Mouse (Mus musculus) kidney, adult 11 months (tissue): ENCODE measurements at regions not wholly inside any gene's neighbourhood (a gene's known extent, or its start where the extent isn't known, plus 50 kb on each side); places are given as distances from the start of the nearest gene placed in this dataset.
A peak's percentile ranks its signal among the peaks of the same experiment; 100 is the strongest.

ENCODE experiments used
- DNase-seq: peaks from one replicate; pipeline ENCODE4 v3.0.0; 2022

DNA sequence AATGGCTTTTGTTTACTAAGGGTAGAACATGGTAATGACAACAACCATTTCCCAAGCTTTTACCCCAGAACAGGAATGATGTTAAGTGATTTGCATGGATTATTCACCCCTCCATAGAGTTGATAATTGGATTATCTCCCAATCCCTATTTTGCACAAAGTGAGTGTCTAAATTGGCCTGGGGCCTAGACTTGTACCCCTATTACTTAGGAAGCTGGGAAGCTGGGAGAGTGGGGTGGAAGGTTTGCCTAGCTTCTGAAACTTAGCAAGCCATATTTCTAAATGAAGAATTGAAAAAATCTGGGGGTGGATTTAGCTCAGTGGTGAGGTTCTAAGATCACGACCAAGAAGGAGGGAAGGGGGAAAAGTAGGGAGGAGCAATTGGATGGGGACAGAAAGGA is 289.9 kb downstream of the Rngtt start:
- DNase-seq = no peak

DNA sequence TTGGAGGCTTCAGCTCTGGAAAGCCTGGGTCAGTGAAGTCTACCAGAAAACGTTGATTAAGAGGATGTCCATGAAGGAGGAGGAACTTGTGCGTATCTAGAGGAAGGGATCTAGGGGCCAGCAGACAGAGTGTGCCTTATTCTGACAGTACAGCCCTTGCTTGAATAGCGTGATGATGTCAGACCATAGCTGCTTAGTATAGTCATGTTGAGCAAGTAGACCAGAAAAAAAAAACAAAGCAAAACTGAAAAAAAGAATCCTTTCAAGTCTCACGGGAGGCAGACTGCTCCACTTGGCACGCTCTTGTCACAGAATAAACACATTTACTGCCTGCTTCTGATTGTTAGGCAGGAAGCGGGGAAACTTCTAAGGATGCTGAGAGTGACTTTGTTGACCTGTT is 290.7 kb downstream of the Rngtt start:
- DNase-seq = no peak

DNA sequence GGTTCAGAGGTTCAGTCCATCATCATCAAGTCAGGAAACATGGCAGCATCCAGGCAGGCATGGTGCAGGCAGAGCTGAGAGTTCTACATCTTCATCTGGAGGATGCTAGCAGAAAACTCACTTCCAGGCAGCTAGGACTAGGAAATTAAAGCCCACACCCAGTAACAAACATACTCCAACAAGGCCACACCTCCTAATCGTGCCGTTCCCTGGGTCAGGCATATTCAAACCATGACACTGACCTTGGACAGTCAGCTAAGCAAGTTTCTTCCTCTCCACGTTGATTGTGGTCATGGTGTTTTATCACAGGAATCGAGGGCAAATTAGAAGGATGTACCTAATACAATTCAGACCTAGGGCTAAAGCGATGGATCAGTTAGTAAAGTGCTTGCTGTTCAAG is 294.5 kb downstream of the Rngtt start:
- no peak for DNase-seq

DNA sequence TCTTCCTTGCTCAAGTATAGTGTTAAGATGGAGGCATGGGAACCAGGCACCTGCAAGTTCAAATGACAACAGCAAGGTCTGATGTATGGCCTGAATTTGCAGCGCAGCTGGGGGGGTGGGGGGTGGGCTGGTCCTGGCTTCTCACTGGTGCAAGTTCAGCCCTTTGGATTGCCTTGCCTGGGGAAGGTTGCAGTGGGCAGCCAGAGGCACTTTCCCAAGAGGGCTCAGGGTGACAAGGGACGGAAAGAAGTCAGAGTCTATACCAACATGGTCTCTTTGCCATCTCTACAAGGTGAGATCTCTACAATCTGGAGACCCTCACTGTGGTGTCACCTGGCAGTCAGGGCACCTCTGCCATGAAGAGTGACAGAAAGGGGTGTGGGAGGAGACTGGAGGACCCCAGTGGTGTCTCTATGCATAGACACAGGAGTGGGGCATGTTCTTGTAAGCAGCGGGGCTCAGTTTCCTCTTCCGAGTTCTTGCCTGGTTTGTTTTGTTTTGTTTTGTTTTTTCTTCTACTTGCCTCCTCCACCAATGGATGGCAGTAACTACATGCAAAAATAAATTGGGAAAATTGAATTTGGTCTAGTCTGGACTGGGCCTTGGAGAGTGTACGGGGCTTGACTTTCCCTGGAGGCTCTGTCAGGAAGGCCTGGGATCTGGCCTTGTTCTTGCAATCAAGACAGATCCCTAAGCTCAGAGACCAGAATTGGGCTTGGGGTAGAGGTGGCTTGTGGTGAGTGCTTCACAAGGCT is 284.4 kb upstream of the Cnr1 start:
- no peak for DNase-seq

DNA sequence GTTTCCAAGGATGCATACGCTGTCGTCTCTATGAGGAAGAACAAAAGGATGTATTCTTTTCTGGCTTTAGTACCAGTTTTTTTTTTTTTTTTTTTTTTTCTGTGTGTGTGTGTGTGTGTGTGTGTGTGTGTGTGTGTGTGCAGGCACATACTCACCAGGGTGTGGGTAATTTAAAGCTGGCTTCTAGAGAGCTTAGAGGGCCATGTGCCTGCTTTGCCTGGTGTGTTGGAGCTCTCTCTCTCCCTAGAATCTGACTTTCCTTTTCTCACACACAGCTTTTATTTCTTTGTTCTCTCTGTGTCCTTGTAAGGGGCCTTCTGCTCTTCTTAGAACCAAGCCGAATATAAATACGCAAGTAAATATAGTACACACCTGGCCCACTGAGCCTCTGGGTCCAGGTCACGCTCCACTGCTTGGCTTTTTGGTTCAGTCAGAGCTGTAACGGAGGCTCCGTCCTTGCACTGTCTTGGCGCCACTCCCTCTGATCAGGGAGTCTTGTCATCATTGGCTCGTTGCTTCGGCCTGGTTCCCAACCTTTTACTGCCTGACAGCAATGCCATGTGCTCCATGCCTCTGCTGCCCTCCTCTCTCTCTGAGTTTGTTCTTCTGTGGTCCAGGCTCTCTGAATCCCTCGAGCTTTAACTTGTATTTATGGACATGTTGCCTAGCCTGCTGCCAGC is 283.7 kb upstream of the Cnr1 start:
- DNase-seq = no peak

DNA sequence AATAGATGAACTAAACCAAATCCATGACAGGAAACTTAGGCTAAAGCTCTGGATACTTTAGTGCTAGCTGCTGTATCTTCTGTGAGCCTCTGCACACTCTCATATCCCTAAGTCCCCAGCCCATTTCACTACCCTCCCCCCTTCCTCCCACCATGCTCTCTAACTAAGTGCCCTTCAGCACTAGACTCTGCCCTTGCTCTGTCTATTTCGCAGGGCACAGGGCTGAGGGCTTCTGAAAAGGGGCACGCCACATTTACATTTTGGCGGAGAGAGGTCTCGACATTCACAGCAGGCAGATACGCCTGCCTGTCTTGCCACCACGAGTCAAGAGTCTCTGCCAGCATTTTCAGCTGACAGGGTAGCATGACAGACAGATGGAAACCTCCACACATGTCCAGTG is 282.5 kb upstream of the Cnr1 start:
- DNase-seq = no peak

DNA sequence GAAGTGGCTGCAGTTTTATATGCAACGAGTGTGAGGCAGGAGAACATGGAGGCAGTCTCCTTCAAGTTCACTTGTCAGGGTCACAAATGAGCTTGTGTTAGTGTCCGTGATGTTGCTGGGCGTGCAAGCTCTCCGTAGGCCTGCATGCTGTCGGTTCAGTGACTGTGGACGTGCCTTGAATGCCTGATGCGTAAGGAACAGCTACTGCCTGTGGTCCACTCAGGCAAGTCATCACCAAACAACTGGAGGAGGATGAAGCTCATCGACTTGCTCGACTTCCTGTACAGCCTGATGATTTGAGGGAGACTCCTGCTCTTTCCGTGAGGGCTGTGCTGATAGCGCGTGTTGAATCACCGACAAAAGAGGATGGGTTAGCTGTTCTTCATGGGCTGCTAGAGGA is 281.9 kb upstream of the Cnr1 start:
- peak; percentile 15 for DNase-seq

DNA sequence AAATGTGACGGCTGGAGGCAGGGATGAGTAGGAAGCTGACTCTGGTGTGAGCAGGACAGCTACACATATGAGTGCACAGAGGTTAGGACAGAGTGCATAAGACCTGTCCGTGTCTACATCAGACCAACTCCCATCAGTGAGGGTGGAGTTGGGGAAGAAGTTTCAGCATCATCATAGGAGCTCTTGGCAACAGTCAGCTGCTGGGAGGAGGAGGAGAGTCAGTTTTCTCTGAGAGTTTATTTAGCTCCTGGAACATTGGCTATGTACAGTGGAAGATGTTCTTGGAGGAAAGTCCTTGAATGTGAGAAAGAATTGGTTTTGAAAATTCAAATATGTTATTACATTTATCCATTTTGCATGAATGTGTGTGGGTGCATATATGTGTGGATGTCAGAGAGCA is 279.2 kb upstream of the Cnr1 start:
- DNase-seq = no peak

DNA sequence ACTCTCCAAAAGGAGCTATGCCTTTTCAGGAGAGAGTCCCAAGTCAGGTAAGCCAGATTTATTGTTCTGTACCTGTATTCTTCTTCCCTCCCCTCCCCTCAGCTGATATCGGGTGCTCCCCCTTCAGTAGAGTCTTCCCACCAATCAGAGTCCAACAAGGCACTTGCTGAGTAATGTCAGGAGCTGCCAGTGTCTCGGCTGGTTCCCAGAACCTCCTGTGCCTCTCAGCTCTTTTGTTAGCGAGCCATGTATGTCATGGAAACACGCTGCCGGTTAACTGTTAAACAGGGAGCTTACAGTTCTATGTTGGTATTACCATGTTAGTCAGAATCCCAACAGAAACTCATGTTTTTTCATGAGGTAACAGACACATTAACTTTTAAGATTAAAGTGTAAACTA is 273.1 kb upstream of the Cnr1 start:
- DNase-seq = peak; percentile 25

DNA sequence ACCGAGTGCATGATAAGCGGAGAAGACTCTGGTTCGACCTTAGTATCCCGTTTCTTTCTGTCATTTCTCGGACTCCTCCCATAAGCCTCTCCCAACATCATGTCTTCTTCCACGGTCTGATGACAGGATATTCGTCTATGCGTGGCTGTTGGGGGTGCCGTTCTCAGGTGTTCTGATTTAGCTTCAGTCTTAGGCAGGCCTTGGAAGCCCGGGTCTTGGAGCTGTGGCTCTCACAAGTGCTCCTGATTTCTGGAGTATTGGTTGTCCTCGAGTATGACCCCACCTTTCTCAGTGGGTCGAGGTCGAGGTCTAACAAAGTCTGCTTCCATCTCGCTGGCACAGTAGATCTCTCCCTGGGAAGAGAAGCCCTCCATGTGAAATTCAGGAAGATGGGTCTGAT is 264.6 kb upstream of the Cnr1 start:
- DNase-seq = no peak

DNA sequence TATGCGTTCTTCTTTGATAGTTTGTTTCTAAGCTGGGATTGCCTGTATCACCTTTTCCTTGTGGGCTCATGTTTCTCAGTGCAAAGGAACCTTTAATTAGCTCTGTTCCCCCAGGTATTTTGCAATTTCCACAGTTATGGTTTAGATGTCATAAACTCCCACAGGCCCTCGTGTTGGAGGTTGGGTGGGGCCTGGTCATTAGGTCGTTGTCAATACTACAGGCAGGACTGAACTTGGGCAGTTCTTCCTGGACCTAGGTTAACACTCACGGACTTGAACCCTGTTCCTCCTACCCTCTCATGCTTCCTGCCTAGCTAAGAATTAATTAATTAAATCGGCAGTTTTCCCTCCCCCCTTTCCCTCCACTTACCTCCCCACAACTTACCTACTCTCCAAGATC is 263.8 kb upstream of the Cnr1 start:
- DNase-seq = no peak

DNA sequence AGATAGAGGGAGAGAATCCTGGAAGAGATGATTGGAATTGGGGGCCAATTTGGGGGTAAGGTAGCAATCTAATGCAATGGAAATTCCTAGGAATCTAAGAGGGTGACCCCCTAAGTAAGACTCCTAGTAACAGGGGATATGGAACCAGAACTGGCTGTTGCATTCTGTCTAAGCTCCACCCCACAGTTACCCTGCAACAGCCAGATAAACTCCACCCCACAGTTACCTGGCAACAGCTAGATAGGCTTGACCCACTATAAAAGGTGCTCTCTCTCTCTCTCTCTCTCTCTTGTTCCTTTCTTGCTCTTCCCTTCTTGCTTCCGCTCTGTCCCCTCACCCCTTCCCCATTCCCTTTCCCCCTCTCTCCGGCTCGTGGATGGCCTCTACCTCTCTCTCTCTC is 262.5 kb upstream of the Cnr1 start:
- DNase-seq = no peak

DNA sequence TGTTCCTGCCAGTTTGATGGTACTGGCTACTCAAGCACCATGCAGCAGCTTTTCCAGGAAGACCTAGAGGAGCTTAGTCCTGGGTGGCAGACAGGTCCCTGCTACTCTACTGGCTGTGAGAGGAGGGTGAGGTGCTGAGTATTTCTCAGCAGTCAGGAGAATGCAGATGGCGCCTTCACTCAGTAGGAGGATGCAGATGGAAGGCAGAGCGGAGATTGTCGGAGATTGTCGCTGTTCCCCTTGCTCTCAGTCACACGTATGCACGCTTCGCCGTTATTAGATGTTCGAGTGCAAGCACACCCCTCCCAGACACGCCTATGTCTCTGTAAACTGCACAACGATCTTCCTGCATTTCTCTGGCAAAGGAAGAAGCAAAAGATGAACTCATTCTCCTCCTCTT is 261.4 kb upstream of the Cnr1 start:
- DNase-seq = no peak

DNA sequence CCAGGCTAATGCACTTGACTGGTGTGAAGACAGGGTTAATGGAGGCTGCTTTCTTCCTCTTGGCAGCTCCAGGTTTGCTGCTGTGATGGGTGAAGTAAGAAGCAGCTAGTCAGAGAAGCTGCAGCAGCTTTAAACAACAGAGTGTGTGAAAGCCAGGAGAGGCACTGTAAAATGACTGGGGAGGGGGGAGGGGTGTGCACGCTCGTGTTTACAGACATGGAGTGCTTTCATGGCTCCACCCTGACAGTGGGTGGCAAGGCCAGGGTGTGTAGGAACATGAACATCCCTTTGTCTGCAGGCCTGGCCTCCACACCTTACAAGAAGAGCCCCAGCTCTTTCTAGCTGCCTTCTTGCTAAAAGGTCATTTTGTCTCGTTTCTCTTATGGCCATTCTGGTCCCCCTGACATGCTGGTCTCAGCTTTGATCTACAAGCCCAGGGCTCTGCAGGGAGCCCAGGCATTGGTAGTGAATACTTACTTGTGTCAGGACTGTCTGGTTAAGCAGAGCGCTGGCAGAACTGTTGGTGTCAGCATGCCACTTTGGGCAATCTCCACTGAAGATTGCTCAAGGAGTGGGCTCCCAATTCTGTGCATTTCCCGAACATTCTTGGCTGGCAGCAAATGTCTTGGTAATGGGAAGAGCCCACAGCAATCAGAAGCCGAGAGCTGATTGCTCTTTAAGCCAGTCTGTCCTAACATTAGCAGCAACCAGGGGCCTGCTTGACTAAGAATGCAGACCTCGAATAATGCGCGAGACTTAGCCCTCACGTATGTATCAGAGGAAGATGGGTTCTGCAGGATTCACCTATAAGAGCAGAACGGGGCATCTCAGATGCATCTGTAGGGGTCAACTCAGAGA is 260.5 kb upstream of the Cnr1 start:
- DNase-seq = no peak

DNA sequence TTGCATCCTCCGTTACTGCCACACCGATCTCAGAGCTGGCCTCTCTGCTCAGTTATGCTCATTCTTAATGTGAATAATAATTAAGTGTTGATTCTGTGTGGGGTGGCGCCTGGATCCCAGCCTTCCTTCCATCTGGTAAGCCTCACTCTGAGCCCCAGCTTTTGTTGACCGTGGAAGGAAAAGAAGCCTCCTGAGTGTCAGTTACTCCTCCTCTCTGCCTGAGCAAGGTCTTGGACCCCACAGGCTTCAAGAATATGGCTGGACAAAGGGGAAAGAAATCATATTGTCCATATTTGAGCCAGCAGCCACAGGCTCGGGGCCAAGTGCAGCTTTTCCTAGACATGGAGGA is 259.9 kb upstream of the Cnr1 start:
- DNase-seq = no peak

DNA sequence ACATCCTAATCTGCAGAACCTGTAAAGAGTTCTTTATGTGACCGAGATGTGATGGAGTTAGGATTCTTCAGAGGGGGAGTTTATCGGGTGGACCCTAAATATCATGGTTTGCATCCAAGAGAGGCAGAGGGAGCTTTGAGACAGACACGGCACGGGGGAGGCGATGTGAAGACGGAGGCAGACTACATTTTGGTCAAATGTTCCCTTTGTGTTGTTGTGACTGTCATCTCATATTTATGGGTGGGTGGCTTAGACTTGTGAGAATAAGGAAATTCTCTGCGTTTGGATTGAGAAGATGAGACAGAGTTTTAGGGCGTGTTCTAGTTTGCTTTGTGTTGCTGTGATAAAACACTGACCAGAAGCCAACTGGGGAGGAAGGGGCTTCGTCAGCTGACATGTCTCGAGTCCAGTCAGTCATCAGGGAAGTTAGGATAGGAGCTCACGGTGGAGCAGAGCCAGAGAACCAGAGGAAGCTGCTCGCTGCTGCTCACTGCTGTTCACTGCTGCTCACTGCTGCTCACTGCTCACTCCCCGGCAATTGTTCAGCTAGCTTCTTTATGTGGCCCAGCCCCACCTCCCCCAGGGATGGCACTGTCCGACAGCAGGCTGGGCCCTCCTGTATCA is 259.0 kb upstream of the Cnr1 start:
- no peak for DNase-seq

DNA sequence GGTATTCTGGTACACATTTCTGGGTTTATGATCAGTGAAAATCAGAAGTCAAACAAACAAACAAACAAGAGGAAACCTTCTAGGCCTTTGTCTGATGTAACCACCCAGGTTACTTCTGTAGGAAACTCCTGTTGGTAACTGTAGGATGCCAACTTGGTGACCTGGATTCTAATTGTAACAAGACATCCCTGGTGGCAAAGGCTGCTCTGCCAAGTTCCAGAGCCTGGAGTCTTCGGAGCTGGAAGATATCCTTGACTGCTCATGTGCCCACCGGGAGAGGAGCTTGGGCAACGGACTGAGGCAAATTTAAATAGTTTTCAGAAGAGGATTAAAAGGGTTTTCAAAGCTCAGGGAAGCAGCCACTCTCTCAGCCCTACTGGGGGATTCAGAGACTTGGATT is 256.0 kb upstream of the Cnr1 start:
- DNase-seq = no peak

DNA sequence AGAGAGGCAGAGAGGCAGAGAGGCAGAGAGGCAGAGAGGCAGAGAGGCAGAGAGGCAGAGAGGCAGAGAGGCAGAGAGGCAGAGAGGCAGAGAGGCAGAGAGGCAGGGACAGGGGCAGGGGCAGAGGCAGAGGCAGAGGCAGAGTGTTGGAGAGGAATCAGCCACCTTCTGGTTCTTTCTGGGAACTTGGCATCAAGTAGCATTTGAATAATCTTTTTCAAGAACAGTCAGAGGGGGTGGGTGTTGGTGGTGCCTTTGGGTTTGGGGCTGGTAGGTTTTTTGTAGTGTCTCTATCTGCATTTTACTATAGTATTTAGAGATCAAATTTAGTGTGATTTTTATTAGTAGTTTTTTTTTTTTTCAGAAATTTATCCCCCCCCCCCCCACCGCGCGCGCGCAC is 249.3 kb upstream of the Cnr1 start:
- DNase-seq = no peak

DNA sequence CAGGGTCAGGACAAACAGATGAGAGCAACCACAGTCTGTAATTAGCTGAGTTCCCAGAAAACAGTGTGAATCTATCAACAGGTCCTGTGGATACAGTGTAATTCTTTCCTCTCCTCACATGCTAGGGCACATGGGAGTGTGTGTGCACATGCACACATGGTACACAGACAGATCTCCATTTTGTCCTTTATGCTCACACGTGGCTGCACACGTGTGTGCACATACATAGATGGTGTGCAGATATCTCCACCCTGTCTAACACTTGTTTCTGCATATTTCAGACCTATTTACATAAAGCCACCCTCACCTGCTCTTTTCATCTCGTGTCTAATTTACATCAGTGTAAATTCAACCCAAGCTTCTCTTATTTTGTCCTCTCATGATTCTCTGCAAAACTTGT is 245.0 kb upstream of the Cnr1 start:
- DNase-seq = no peak

DNA sequence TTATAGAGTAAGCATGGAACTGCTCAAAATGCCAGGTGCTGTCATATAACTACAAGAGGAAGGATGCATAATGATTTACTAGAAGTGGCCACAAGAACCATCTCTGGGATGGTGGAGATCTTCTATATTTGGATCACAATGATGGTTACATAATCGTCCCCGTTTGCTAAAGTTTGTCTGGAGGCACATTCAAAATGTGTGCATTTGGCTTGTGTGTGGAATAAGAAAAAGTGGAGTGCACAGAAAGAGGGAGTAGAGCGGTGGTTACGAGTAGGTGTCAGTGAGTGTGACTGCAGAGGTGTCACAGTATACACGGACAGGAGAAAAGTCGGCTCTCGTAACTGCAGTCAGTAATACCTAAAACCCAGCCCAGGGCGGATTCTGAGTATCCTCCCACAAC is 238.3 kb upstream of the Cnr1 start:
- DNase-seq = no peak

DNA sequence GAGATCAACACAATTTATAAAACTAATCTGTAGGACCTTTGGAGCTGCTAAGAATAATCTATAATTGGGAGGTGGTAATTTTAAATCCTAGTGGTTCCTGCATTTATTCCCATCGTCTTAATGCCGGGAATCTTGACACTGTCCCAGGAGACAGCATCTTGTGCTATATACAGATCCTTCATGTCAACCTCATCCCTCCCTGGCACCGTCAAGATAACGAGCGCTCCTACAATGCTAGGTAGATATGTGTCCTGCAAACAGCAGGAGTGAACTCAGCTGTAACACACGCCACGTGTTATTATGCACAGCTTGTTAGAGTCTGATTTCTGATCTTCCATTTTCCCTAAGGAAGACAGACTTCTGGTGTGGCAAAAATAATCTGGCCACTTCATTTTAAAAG is 237.0 kb upstream of the Cnr1 start:
- no peak for DNase-seq

DNA sequence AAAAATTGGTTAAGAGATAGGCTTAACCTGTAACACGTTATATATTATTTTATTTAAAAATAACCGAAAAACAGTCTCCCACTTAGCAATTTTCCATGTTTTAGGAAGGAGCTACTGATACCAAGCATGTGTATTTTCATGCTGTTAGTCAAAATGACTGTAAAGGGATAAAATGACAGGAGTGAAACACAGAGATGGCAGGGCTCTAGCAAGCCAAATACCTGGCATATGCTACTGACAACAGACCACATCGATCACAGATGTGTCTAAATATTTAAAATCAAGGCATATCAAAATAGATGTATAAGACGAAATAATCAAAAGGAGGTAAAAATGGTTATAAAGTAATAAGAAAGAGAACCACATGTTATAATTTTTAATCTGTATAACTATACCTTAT is 231.0 kb upstream of the Cnr1 start:
- no peak for DNase-seq

DNA sequence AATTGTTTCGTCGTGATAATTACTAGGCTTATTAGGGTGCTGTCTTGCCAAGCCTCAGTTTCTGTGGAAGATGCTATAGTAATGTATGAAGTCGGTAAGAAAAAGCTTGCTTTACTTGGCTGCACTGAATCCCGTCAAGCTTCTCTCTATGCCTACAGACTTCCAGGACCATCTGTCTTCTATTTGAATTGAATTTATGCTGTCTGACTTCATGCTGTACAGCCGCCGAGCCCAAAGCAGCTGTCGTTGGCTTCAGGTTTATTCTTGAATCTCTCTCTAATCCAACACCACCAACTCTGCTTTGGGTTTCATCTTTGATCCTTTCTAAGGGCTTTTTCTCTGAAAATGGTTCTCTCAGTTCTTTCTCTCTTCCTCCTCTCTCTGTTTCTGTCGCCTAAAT is 227.4 kb upstream of the Cnr1 start:
- DNase-seq = no peak
